Mouse (Mus musculus): ENCODE results near the gene Gsdma2. TPM values are rescaled to one million over a fixed set of nuclear protein-coding genes. Genes with fewer than 3 reads are reported as not detected.

Gsdma2 gene
- polyA plus RNA-seq, 1 experiment, result not detected

GRCm38 (mm10) chr11:98699911-98700310 is 53.4 kb downstream of the Gsdma2 start:
- Histone ChIP-seq H3K4me1 (ENCODE audit: control insufficient read depth, insufficient read depth, insufficient read length) (no peaks in the 10 kb centered on the region), H3K4me3 (ENCODE audit: extremely low read depth, insufficient read depth, insufficient read length) (no peak overlapping the region), H3K27me3 (ENCODE audit: control insufficient read depth, insufficient read depth, low read length) (no peaks in the 10 kb centered on the region), H3K36me3 (ENCODE audit: control insufficient read depth, insufficient read depth, low read length) (peaks cover 11% of the 10 kb centered on the region), H3K27ac (ENCODE audit: insufficient read depth, low read length) (no peak overlapping the region)
- DNase-seq (ENCODE audit: low read depth in 1 of 2, low spot score in 2 of 2), result peak; percentile 46 to 76
- TF ChIP-seq CTCF (IDR thresholded peaks at IDR 0.05; ENCODE audit: extremely low read depth, insufficient read depth, insufficient read length, insufficient replicate concordance), result peak; percentile 88; the same call in 1 of the 2 replicates
- no peak for TF ChIP-seq POLR2A (IDR thresholded peaks at IDR 0.05; ENCODE audit: low read depth, low read length)
- 28% methylated on average over 4 of the region's 4 CpGs for WGBS

- no peak within 1 kb of the TSS for H3K27ac ChIP-seq (ENCODE audit: insufficient read depth, low read length)
- TF ChIP-seq POLR2A (IDR thresholded peaks at IDR 0.05; ENCODE audit: low read depth, low read length) (no peak), CTCF (IDR thresholded peaks at IDR 0.05; ENCODE audit: extremely low read depth, insufficient read depth, insufficient read length, insufficient replicate concordance) (no peak)
- DNase-seq (ENCODE audit: low read depth in 1 of 2, low spot score in 2 of 2), result no peak
- no peak within 1 kb of the TSS for H3K4me3 ChIP-seq (ENCODE audit: extremely low read depth, insufficient read depth, insufficient read length)
- WGBS, result 87% methylated on average over 10 of the region's 10 CpGs
- peaks cover 10% of the 10 kb centered on the region for H3K36me3 ChIP-seq (ENCODE audit: control insufficient read depth, insufficient read depth, low read length)
- H3K27me3 ChIP-seq (ENCODE audit: control insufficient read depth, insufficient read depth, low read length), result no peaks in the 10 kb centered on the region
- H3K4me1 ChIP-seq (ENCODE audit: control insufficient read depth, insufficient read depth, insufficient read length), result no peaks in the 10 kb centered on the region
These were observed 54.7 kb downstream of the Gsdma2 start, which contains the start of gene Csf3 for GRCm38 (mm10) chr11:98701213-98701670. Gene Csf3 (plus strand): TSS chr11:98701263.

DNA sequence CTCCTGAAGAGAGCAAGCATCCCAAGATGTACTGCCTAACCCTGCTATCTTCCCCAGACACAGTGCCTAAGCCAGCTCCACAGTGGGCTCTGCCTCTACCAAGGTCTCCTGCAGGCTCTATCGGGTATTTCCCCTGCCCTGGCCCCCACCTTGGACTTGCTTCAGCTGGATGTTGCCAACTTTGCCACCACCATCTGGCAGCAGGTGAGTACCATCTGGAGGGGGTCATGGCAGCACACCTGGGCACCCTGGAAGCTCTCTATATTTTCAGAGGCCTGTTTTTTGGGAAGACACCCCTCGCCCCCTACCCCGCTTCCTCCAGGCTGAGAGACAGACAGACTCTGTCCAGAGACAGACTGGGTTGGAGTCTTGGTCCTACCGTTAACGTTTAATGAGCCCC is 55.8 kb downstream of the Gsdma2 start:
- 65% methylated on average over 5 of the region's 5 CpGs for WGBS

DNA sequence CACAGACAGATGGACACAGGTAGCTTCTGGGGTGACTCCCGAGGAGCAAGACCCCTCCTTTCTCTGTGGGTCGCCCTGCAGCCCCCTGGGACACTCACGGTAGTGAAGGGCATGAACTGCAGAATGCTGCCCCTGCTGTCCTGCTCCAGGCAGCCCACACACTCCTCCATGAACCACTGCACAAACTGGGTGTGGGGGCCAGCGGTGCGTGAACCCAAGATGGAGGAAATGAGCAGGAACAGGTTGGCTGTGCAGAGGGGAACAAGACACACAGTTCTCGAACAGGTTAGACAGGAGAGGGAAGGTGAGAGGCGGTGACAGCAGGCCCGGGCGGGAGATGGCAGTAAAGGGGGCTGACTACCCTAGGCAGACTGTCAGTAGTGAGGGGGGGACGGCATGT is 58.5 kb downstream of the Gsdma2 start:
- TF ChIP-seq POLR2A (IDR thresholded peaks at IDR 0.05; ENCODE audit: low read depth, low read length) (no peak), CTCF (IDR thresholded peaks at IDR 0.05; ENCODE audit: extremely low read depth, insufficient read depth, insufficient read length, insufficient replicate concordance) (no peak)
- WGBS, result 80% methylated on average over 10 of the region's 10 CpGs

More for the DNA sequence above, 55.8 kb downstream of the Gsdma2 start:
- H3K4me1 ChIP-seq (ENCODE audit: control insufficient read depth, insufficient read depth, insufficient read length), result no peaks in the 10 kb centered on the region
- peaks cover 17% of the 10 kb centered on the region for H3K36me3 ChIP-seq (ENCODE audit: control insufficient read depth, insufficient read depth, low read length)
- no peaks in the 10 kb centered on the region for H3K27me3 ChIP-seq (ENCODE audit: control insufficient read depth, insufficient read depth, low read length)
- DNase-seq (ENCODE audit: low read depth in 1 of 2, low spot score in 2 of 2), result no peak
- H3K4me3 ChIP-seq (ENCODE audit: extremely low read depth, insufficient read depth, insufficient read length), result no peak overlapping the region
- H3K27ac ChIP-seq (ENCODE audit: insufficient read depth, low read length), result no peak overlapping the region
- TF ChIP-seq POLR2A (IDR thresholded peaks at IDR 0.05; ENCODE audit: low read depth, low read length), result no peak
- TF ChIP-seq CTCF (IDR thresholded peaks at IDR 0.05; ENCODE audit: extremely low read depth, insufficient read depth, insufficient read length, insufficient replicate concordance), result no peak

More for the DNA sequence above, 58.5 kb downstream of the Gsdma2 start:
- no peak overlapping the region for H3K27ac ChIP-seq (ENCODE audit: insufficient read depth, low read length)
- H3K36me3 ChIP-seq (ENCODE audit: control insufficient read depth, insufficient read depth, low read length), result peaks cover 19% of the 10 kb centered on the region
- H3K4me1 ChIP-seq (ENCODE audit: control insufficient read depth, insufficient read depth, insufficient read length), result no peaks in the 10 kb centered on the region; the same call in 1 of the 2 replicates
- no peaks in the 10 kb centered on the region for H3K27me3 ChIP-seq (ENCODE audit: control insufficient read depth, insufficient read depth, low read length)
- DNase-seq (ENCODE audit: low read depth in 1 of 2, low spot score in 2 of 2), result no peak
- no peak overlapping the region for H3K4me3 ChIP-seq (ENCODE audit: extremely low read depth, insufficient read depth, insufficient read length)

Other genes starting within 250 kb of the Gsdma2 start
- 17.7 and 19.8 TPM in 2 replicates for gene Pgap3, start 246.3 kb upstream of the Gsdma2 start, polyA plus RNA-seq (2012; rRNA removed)
- 4.0 and 5.5 TPM in 2 replicates for gene Erbb2, start 234.3 kb upstream of the Gsdma2 start, polyA plus RNA-seq (2012; rRNA removed)
- 37.1 and 37.8 TPM in 2 replicates for gene Mien1, start 207.8 kb upstream of the Gsdma2 start, polyA plus RNA-seq (2012; rRNA removed)
- 1.1 and 1.2 TPM in 2 replicates for gene Grb7, start 200.4 kb upstream of the Gsdma2 start, polyA plus RNA-seq (2012; rRNA removed)
- 104 and 113 TPM in 2 replicates for gene Ikzf3, start 100.7 kb upstream of the Gsdma2 start, polyA plus RNA-seq (2012; rRNA removed)
- gene Zpbp2, start 95.7 kb upstream of the Gsdma2 start, polyA plus RNA-seq (2012; rRNA removed), result 1.2 TPM in 2 replicates
- 37.4 and 42.9 TPM in 2 replicates for gene Ormdl3, start 59.4 kb upstream of the Gsdma2 start, polyA plus RNA-seq (2012; rRNA removed)
- gene Lrrc3c, start 48.5 kb upstream of the Gsdma2 start, polyA plus RNA-seq (2012; rRNA removed), result not detected in 2 replicates
- gene Gm12355, start 21.1 kb upstream of the Gsdma2 start, polyA plus RNA-seq (2012; rRNA removed), result not detected in 2 replicates
- not detected in 2 replicates for gene Gsdma3, start 20.4 kb upstream of the Gsdma2 start, polyA plus RNA-seq (2012; rRNA removed)
- gene Gsdma, start 17.6 kb downstream of the Gsdma2 start, polyA plus RNA-seq (2012; rRNA removed), result not detected in 2 replicates
- 83.1 and 107 TPM in 2 replicates for gene Psmd3, start 35.8 kb downstream of the Gsdma2 start, polyA plus RNA-seq (2012; rRNA removed)
- gene Csf3, start 54.5 kb downstream of the Gsdma2 start, polyA plus RNA-seq (2012; rRNA removed), result 0.07 and 0.27 TPM in 2 replicates
- 53.6 and 69.1 TPM in 2 replicates for gene Med24, start 82.7 kb downstream of the Gsdma2 start, polyA plus RNA-seq (2012; rRNA removed)
- 19.8 and 20.7 TPM in 2 replicates for gene Thra, start 93.9 kb downstream of the Gsdma2 start, polyA plus RNA-seq (2012; rRNA removed)
- 27.7 and 29.0 TPM in 2 replicates for gene Nr1d1, start 128.6 kb downstream of the Gsdma2 start, polyA plus RNA-seq (2012; rRNA removed)
- 23.3 and 41.2 TPM in 2 replicates for gene Msl1, start 148.8 kb downstream of the Gsdma2 start, polyA plus RNA-seq (2012; rRNA removed)
- gene Casc3, start 158.1 kb downstream of the Gsdma2 start, polyA plus RNA-seq (2012; rRNA removed), result 30.2 and 32.6 TPM in 2 replicates
- gene Rapgefl1, start 190.0 kb downstream of the Gsdma2 start, polyA plus RNA-seq (2012; rRNA removed), result 1.9 and 3.3 TPM in 2 replicates
- gene Wipf2, start 216.9 kb downstream of the Gsdma2 start, polyA plus RNA-seq (2012; rRNA removed), result 8.0 and 10.1 TPM in 2 replicates

Measured in spleen, adult 2 months (tissue).